Mouse (Mus musculus) heart, embryonic 16.5 days (tissue): ENCODE data around the gene Cnot10. TPM values are rescaled to one million over a fixed set of nuclear protein-coding genes. Genes with fewer than 3 reads are reported as not detected.
"Not testable (repeated sequence)": the region's sequence is repeated elsewhere in the genome, so short reads cannot be mapped to it uniquely, and the experiment has no call there.

Experiments
- ATAC-seq: fragments of 200-750 bp; cut with Nextera tagmentation; replicated peaks from 2 replicates; pipeline ENCODE4 v1.8.0; 2017; ENCODE audit warnings: moderate number of reproducible peaks; ENCODE audit not compliant: insufficient read depth, low FRiP score; ENCODE audit errors: extremely low read depth
- H3K27ac ChIP-seq: fragments of 300-500 bp; sonication (generic); 2 replicates; pipeline ENCODE4 v1.5.1; 2014; ENCODE audit warnings: mild to moderate bottlenecking, low read length, control low read depth, moderate library complexity
- H3K27me3 ChIP-seq: fragments of 300-500 bp; sonication (generic); 2 replicates; pipeline ENCODE4 v1.6.1; 2014; ENCODE audit warnings: low read length, mixed read lengths; ENCODE audit not compliant: control insufficient read depth, insufficient read depth
- H3K36me3 ChIP-seq: fragments of 300-500 bp; sonication (generic); 2 replicates; pipeline ENCODE4 v1.6.1; 2014; ENCODE audit not compliant: control insufficient read depth, insufficient read depth
- H3K4me1 ChIP-seq: fragments of 300-500 bp; sonication (generic); 2 replicates; pipeline ENCODE4 v1.6.1; 2014; ENCODE audit warnings: low read length, mixed read lengths; ENCODE audit not compliant: control insufficient read depth, insufficient read depth
- H3K4me2 ChIP-seq: fragments of 300-500 bp; sonication (generic); 2 replicates; pipeline ENCODE4 v1.6.1; 2014; ENCODE audit warnings: low read depth, mild to moderate bottlenecking, control low read depth, low read length
- H3K4me3 ChIP-seq: fragments of 300-500 bp; sonication (generic); 2 replicates; pipeline ENCODE4 v1.5.1; 2014; ENCODE audit warnings: mild to moderate bottlenecking, control low read depth, low read length
- H3K9ac ChIP-seq: fragments of 300-500 bp; sonication (generic); 2 replicates; pipeline ENCODE4 v1.6.1; 2014; ENCODE audit warnings: low read length, control low read depth
- H3K9me3 ChIP-seq: fragments of 300-500 bp; sonication (generic); replicated peaks from 2 replicates; pipeline ENCODE4 v1.6.1; 2016; ENCODE audit warnings: low read length; ENCODE audit not compliant: control insufficient read depth
- WGBS: fragments of 180-500 bp; shearing (Covaris S2); extraction: QIAGEN DNeasy Blood & Tissue Kit; methylation state at CpG from one replicate; pipeline ENCODE4 v1.1.7; 2014; 5-methylcytosine and 5-hydroxymethylcytosine counted together
- polyA plus RNA-seq: library from polyadenylated mRNA; unstranded; fragments of >200 nt; fragmentation: Nextera tagmentation; extraction: Ambion mirVana; gene quantifications from 2 replicates; pipeline ENCODE4 v1.2.1, GENCODE M21; 2015

Gene Cnot10
- polyA plus RNA-seq, 1 experiment from 2014 or later = 41.4 TPM

- Histone ChIP-seq H3K9me3 (0 out of 2 replicates have a peak, but pooled peaks cover 2% of the 10 kb centered on the region), H3K9ac (no peak overlapping the region), H3K27me3 (no peaks in the 10 kb centered on the region), H3K4me2 (no peak overlapping the region), H3K4me1 (peaks cover 10% of the 10 kb centered on the region; the same call in 1 of the 2 replicates), H3K36me3 (no peaks in the 10 kb centered on the region), H3K4me3 (no peak overlapping the region), H3K27ac (no peak overlapping the region)
- no peak for ATAC-seq
- 84% methylated on average over 6 of the region's 6 CpGs for WGBS
Observed at GRCm38 (mm10) chr9:114660506-114660905, 20.5 kb upstream of the Cnot10 start.

- Histone ChIP-seq H3K9me3 (peaks cover 7% of the 10 kb centered on the region; the same call in 1 of the 2 replicates), H3K27ac (no peak overlapping the region), H3K4me3 (no peak overlapping the region), H3K4me2 (no peak overlapping the region), H3K9ac (no peak overlapping the region), H3K4me1 (no peaks in the 10 kb centered on the region), H3K36me3 (no peaks in the 10 kb centered on the region), H3K27me3 (no peaks in the 10 kb centered on the region)
- WGBS = 69% methylated on average over 3 of the region's 3 CpGs
- no peak for ATAC-seq
Observed at GRCm38 (mm10) chr9:114656701-114657100, 16.7 kb upstream of the Cnot10 start.

GRCm38 (mm10) chr9:114655356-114655755, 15.4 kb upstream of the Cnot10 start:
- H3K27ac ChIP-seq = no peak overlapping the region
- WGBS = 88% methylated on average over 4 of the region's 4 CpGs
- H3K4me2 ChIP-seq = no peak overlapping the region
- H3K9ac ChIP-seq = no peak overlapping the region
- H3K4me3 ChIP-seq = no peak overlapping the region
- no peaks in the 10 kb centered on the region for H3K27me3 ChIP-seq
- no peaks in the 10 kb centered on the region for H3K4me1 ChIP-seq
- H3K36me3 ChIP-seq = no peaks in the 10 kb centered on the region
- no peak for ATAC-seq
- H3K9me3 ChIP-seq = peaks cover 7% of the 10 kb centered on the region; the same call in 1 of the 2 replicates

GRCm38 (mm10) chr9:114650938-114651634, 11.1 kb upstream of the Cnot10 start:
- Histone ChIP-seq H3K27me3 (no peaks in the 10 kb centered on the region), H3K9ac (no peak overlapping the region), H3K9me3 (peaks cover 5% of the 10 kb centered on the region; the same call in 1 of the 2 replicates), H3K4me1 (0 out of 2 replicates have a peak, but pooled peaks cover 2% of the 10 kb centered on the region), H3K27ac (no peak overlapping the region), H3K36me3 (no peaks in the 10 kb centered on the region), H3K4me2 (peak overlapping the region; percentile 4; the same call in 1 of the 2 replicates), H3K4me3 (no peak overlapping the region)
- ATAC-seq = no peak
- WGBS = 53% methylated on average over 21 of the region's 21 CpGs

GRCm38 (mm10) chr9:114649371-114649770, 9.4 kb upstream of the Cnot10 start:
- no peak overlapping the region for H3K9ac ChIP-seq
- no peak for ATAC-seq
- 65% methylated on average over 5 of the region's 5 CpGs for WGBS
- 0 out of 2 replicates have a peak, but pooled peaks cover 2% of the 10 kb centered on the region for H3K4me1 ChIP-seq
- no peaks in the 10 kb centered on the region for H3K9me3 ChIP-seq
- H3K27ac ChIP-seq = no peak overlapping the region
- no peak overlapping the region for H3K4me3 ChIP-seq
- H3K36me3 ChIP-seq = no peaks in the 10 kb centered on the region
- no peak overlapping the region for H3K4me2 ChIP-seq
- no peaks in the 10 kb centered on the region for H3K27me3 ChIP-seq

GRCm38 (mm10) chr9:114648472-114648871, 8.5 kb upstream of the Cnot10 start:
- H3K27me3 ChIP-seq, ATAC-seq, H3K4me2 ChIP-seq, H3K36me3 ChIP-seq, H3K4me3 ChIP-seq, H3K27ac ChIP-seq, H3K9me3 ChIP-seq, H3K4me1 ChIP-seq, H3K9ac ChIP-seq: not testable (repeated sequence)
- 53% methylated on average over 8 of the region's 9 CpGs for WGBS

GRCm38 (mm10) chr9:114647506-114648432, 7.8 kb upstream of the Cnot10 start:
- Histone ChIP-seq H3K9me3 (no peaks in the 10 kb centered on the region), H3K4me2 (no peak overlapping the region), H3K4me3 (no peak overlapping the region), H3K36me3 (no peaks in the 10 kb centered on the region), H3K9ac (no peak overlapping the region), H3K27ac (no peak overlapping the region), H3K27me3 (peaks cover 7% of the 10 kb centered on the region), H3K4me1 (0 out of 2 replicates have a peak, but pooled peaks cover 2% of the 10 kb centered on the region)
- WGBS = 76% methylated on average over 28 of the region's 28 CpGs
- no peak for ATAC-seq

GRCm38 (mm10) chr9:114646556-114647505, 6.8 kb upstream of the Cnot10 start:
- Histone ChIP-seq H3K9ac (no peak overlapping the region), H3K27ac (no peak overlapping the region), H3K36me3 (no peaks in the 10 kb centered on the region), H3K4me1 (0 out of 2 replicates have a peak, but pooled peaks cover 2% of the 10 kb centered on the region), H3K9me3 (no peaks in the 10 kb centered on the region), H3K4me2 (no peak overlapping the region), H3K4me3 (no peak overlapping the region), H3K27me3 (peaks cover 8% of the 10 kb centered on the region)
- ATAC-seq = no peak
- WGBS = 86% methylated on average over 12 of the region's 12 CpGs
